Mouse (Mus musculus) neural tube, embryonic 13.5 days (tissue): ENCODE measurements around the gene AL732309.1. TPM values are rescaled to one million over a fixed set of nuclear protein-coding genes. Genes with fewer than 3 reads are reported as not detected.
"Not testable (repeated sequence)": the region's sequence is repeated elsewhere in the genome, so short reads cannot be mapped to it uniquely, and the experiment has no call there.

Source experiments
- ATAC-seq: fragments of 200-750 bp; cut with Nextera tagmentation; 2 replicates; pipeline ENCODE4 v1.8.0; 2017; ENCODE audit warnings: low read depth, mild to moderate bottlenecking, moderate TSS enrichment, moderate library complexity
- H3K27ac ChIP-seq: fragments of 300-500 bp; sonication (generic); replicated peaks from 2 replicates; pipeline ENCODE4 v1.5.1; 2015; ENCODE audit warnings: moderate library complexity, mild to moderate bottlenecking, inconsistent platforms
- H3K27me3 ChIP-seq: fragments of 300-500 bp; sonication (generic); 2 replicates; pipeline ENCODE4 v1.6.1; 2015; ENCODE audit warnings: mild to moderate bottlenecking, inconsistent platforms
- H3K36me3 ChIP-seq: fragments of 300-500 bp; sonication (generic); 2 replicates; pipeline ENCODE4 v1.6.1; 2015; ENCODE audit warnings: mild to moderate bottlenecking, inconsistent platforms
- H3K4me1 ChIP-seq: fragments of 300-500 bp; sonication (generic); replicated peaks from 2 replicates; pipeline ENCODE4 v1.6.1; 2015; ENCODE audit warnings: inconsistent platforms
- H3K4me2 ChIP-seq: fragments of 300-500 bp; sonication (generic); 2 replicates; pipeline ENCODE4 v1.6.1; 2015; ENCODE audit warnings: inconsistent platforms, mild to moderate bottlenecking, moderate library complexity
- H3K4me3 ChIP-seq: fragments of 300-500 bp; sonication (generic); 2 replicates; pipeline ENCODE4 v1.5.1; 2015; ENCODE audit warnings: mild to moderate bottlenecking, inconsistent platforms
- H3K9ac ChIP-seq: fragments of 300-500 bp; sonication (generic); 2 replicates; pipeline ENCODE4 v1.6.1; 2015; ENCODE audit warnings: moderate library complexity, mild to moderate bottlenecking, inconsistent platforms
- H3K9me3 ChIP-seq: fragments of 300-500 bp; sonication (generic); 2 replicates; pipeline ENCODE4 v1.6.1; 2016; ENCODE audit warnings: inconsistent platforms
- WGBS: fragments of 180-500 bp; shearing (Covaris S2); methylation state at CpG from one replicate; pipeline ENCODE4 v1.1.7; 2015; 5-methylcytosine and 5-hydroxymethylcytosine counted together
- polyA plus RNA-seq: library from polyadenylated mRNA; unstranded; fragments of >200 nt; fragmentation: Nextera tagmentation; extraction: Ambion mirVana; gene quantifications from 2 replicates; pipeline ENCODE4 v1.2.1, GENCODE M21; 2015

The AL732309.1 gene
- polyA plus RNA-seq, 1 experiment from 2014 or later: 5.3 TPM

DNA sequence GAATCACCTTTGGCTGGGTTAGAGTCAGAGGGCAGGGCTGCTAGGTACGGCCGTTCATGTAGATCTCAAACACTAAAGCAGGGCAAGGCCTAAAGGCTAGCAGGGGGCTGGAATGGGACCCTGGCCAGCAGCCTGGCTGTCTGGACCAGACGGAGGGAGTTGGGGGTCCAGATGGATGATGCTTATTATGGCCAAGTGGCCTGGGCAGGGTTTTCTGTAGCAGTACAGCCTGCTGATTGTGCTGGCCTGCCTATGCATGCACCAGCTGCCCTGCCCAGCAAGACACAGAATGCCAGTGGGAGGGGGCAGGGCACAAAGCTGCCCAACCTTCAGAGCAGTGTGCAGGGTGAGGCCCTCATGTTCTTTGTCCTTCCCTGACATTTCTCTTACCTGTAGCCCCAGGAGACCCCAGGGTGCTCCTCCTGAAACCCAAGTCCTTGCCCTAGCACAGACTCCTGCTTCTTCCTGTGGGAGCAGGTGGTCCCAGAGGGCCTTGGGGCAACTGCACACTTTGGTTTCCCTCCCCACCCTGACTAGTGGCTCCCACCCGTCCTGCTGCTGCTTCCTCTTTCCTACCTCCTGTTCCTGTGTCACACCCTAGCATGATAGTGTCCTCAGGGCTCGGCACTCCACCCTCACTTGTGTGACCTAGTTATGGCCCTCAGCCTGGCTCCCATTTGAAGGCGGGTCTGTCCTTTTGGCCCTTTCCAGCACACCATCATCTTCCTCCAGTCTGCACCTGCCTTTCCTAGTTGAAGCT, 19.4 kb upstream of the AL732309.1 start:
- WGBS: 58% methylated on average over 6 of the region's 6 CpGs
- H3K27ac ChIP-seq: peak overlapping the region; percentile 83

DNA sequence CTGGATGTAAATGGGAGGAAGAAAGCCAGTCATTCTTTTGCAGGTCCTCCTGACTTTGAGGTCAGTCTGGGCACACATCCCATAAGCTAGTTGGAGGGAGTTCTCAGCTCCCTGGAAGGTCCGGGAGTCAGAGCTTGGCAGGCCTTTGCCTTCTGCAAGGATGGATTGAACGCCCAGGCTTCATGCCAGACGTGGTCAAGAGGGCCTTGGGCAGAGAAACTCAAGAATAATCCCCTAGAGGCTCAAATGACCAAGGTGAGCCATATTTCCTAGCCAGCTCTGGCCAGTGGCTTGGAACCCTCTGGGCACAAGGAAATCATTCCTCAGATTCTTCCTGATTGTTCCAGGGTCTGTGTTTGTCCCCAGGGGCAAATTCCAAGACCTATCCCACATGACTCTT, 18.2 kb upstream of the AL732309.1 start:
- no peak for ATAC-seq
- no peaks in the 10 kb centered on the region for H3K9me3 ChIP-seq
- peak overlapping the region; percentile 81 for H3K4me3 ChIP-seq
- H3K27ac ChIP-seq: no peak overlapping the region
- H3K9ac ChIP-seq: peak overlapping the region; percentile 81
- 76% methylated on average over 3 of the region's 3 CpGs for WGBS
- peaks cover 59% of the 10 kb centered on the region for H3K4me1 ChIP-seq
- peak overlapping the region; percentile 94 for H3K4me2 ChIP-seq
- H3K27me3 ChIP-seq: peaks cover 13% of the 10 kb centered on the region
- H3K36me3 ChIP-seq: peaks cover 18% of the 10 kb centered on the region

More for the DNA sequence above, 19.4 kb upstream of the AL732309.1 start:
- peak overlapping the region; percentile 81 for H3K4me3 ChIP-seq
- no peak for ATAC-seq
- peaks cover 69% of the 10 kb centered on the region for H3K4me1 ChIP-seq
- H3K36me3 ChIP-seq: peaks cover 31% of the 10 kb centered on the region
- H3K9me3 ChIP-seq: no peaks in the 10 kb centered on the region
- H3K27me3 ChIP-seq: peaks cover 13% of the 10 kb centered on the region
- peak overlapping the region; percentile 94 for H3K4me2 ChIP-seq
- peak overlapping the region; percentile 69 for H3K9ac ChIP-seq

DNA sequence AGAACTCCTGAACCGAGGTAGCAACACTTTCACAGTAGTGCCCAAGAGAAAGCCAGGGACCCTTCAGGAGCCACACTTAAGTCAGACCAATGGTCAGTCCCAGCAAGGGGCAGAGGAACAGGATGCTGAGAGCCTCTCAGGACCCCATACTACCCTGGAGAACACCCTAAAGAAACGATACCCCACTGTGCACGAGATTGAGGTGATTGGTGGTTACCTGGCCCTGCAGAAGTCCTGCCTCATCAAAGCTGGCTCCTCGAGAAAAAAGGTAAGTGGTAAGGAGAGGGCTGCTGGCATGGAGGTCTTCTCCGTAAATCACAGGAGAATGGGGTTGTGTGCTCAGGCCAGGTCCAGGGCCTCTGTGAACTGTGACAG, 17.6 kb upstream of the AL732309.1 start:
- H3K27ac ChIP-seq: no peak overlapping the region
- ATAC-seq: no peak
- peaks cover 59% of the 10 kb centered on the region for H3K4me1 ChIP-seq
- 70% methylated on average over 5 of the region's 5 CpGs for WGBS
- H3K4me2 ChIP-seq: peak overlapping the region; percentile 94
- no peaks in the 10 kb centered on the region for H3K9me3 ChIP-seq
- peak overlapping the region; percentile 81 for H3K9ac ChIP-seq
- H3K27me3 ChIP-seq: peaks cover 13% of the 10 kb centered on the region
- peak overlapping the region; percentile 81 for H3K4me3 ChIP-seq
- H3K36me3 ChIP-seq: peaks cover 13% of the 10 kb centered on the region

DNA sequence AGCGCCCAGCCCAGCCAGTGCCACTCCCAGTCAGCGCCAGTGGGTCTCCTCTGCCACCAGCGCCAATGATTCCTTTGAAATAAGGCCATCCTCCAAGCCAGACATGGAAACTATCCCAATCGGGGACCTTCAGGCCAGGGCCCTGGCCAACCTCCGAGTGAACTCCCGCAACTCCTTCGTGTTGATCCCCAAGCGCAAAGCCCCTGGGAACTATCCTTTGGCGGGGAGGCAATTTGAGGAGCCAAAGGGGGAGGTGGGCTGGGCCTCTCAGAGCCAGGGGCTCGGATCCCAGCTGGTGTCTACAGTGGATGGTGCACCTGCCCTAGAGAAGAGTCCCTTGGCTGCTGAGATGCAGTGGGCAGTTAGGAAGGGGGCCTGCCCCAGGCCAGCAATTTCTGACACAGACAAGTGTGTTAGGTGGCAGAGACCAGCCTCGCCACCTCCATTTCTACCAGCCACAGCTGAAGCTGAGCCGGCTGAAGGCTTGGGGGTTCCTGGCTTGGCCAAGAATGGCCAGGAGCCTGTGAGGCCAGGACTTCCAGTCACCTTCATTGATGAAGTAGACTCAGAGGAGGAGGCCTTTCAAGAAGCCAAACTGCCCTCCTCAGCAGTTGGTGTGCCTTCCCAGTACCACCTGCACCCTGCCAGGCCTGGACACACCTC, 17.1 kb upstream of the AL732309.1 start:
- peaks cover 13% of the 10 kb centered on the region for H3K27me3 ChIP-seq
- no peak for ATAC-seq
- H3K36me3 ChIP-seq: peaks cover 7% of the 10 kb centered on the region; the same call in 1 of the 2 replicates
- H3K4me1 ChIP-seq: peaks cover 59% of the 10 kb centered on the region
- WGBS: 15% methylated on average over 12 of the region's 12 CpGs
- no peaks in the 10 kb centered on the region for H3K9me3 ChIP-seq
- H3K4me2 ChIP-seq: peak overlapping the region; percentile 94
- H3K4me3 ChIP-seq: peak overlapping the region; percentile 81
- H3K27ac ChIP-seq: peak overlapping the region; percentile 87; the same call in 1 of the 2 replicates
- H3K9ac ChIP-seq: peak overlapping the region; percentile 81

DNA sequence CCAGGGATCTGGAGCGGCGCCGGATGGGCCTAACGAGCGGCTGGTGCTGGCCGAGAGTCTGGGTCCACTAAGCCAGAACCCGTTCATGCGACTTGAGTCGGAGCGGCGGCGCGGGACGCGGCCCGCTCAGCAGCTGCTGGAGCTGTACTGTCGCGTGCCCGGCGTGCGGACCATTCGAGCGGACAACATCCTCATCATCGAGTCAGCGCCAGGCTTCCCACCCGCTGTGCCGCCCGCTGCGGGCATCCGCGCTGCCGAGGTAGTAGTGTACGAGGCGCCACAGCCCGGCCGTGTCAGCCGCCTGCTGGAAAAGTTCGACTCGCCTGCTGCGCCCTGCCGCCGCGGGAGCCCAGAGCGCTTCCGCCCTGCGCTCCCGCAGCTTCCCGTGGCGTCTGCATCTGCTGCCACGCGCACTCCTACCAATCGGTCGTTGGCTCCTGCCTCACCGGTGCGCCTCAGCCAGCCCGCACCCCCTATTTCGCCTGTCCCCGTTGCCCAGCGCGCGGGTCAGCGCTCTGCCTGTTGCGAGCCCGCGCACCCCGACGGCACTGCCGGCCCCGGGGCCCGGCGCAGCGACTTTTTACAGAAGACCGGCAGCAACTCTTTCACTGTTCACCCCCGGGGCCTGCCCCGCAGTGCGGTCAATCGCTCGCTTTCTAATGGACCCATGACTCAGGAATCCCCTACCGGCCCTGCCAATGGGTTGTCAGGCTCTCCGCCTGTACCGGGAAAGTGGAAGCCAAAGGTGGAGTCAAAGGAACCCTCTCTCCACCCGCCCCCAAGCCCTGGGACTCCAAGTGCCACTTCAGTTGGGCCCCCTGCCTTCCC, 16.3 kb upstream of the AL732309.1 start:
- Histone ChIP-seq H3K4me2 (peak overlapping the region; percentile 94), H3K9ac (peak overlapping the region; percentile 81), H3K27ac (peak overlapping the region; percentile 87), H3K9me3 (no peaks in the 10 kb centered on the region), H3K4me3 (peak overlapping the region; percentile 81), H3K36me3 (no peaks in the 10 kb centered on the region), H3K4me1 (peaks cover 54% of the 10 kb centered on the region), H3K27me3 (peaks cover 13% of the 10 kb centered on the region)
- ATAC-seq: peak; percentile 28
- WGBS: under 1% methylated on average over 82 of the region's 82 CpGs

DNA sequence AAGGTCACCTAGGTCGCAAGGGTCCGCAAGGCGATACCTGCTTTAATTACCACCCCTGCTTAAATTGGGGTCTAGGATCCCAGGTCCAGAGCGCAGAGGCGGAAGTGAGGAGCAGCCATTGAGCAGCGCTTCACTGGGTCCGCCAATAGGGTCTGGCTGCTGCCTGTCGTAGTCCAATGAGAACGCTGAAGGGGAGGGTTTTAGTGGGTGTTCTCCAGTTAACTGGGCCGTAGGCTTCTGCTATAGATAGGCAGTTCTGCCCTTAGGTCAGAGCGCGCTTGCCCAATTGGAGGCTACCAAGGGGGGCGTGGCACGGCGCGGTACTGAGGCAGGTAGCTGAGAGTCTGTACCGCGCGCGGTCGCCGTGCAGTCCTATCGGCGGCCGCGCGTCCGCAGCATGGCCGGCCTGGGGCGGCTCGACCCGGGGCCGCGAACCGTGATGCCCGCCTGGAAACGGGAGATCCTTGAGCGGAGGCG, 15.7 kb upstream of the AL732309.1 start, which contains the start of gene Tprn:
TSS of gene Tprn (plus strand) at position 328 of the 477 bp plus-strand sequence.
- Histone ChIP-seq H3K27me3 (peaks cover 13% of the 10 kb centered on the region), H3K9ac (peak within 1 kb of the TSS; percentile 81), H3K4me3 (peak within 1 kb of the TSS; percentile 81), H3K36me3 (no peaks in the 10 kb centered on the region), H3K4me2 (peak within 1 kb of the TSS; percentile 94), H3K27ac (peak within 1 kb of the TSS; percentile 87), H3K9me3 (no peaks in the 10 kb centered on the region), H3K4me1 (peaks cover 48% of the 10 kb centered on the region)
- ATAC-seq: peak; percentile 98
- 1% methylated on average over 39 of the region's 39 CpGs for WGBS

DNA sequence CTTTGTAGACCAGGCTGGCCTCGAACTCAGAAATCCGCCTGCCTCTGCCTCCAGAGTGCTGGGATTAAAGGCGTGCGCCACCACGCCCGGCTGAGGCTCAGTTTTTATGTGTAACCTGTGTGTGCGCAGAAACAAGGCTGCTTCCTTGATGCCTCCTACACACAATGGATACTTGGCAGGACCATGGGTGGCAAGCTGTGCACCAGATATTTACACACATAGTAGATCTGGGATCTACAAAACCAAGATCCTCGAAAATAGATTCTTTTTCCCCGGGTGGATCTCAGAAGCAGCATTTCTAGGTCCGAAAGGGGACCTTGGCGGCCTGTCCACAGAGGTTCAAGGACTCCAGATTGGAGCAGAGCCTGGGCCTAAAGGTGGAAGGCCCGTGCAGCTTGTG, 15.2 kb upstream of the AL732309.1 start:
- H3K4me2 ChIP-seq: peak overlapping the region; percentile 94
- no peaks in the 10 kb centered on the region for H3K9me3 ChIP-seq
- 57% methylated on average over 12 of the region's 12 CpGs for WGBS
- H3K4me1 ChIP-seq: peaks cover 47% of the 10 kb centered on the region
- H3K36me3 ChIP-seq: no peaks in the 10 kb centered on the region
- H3K9ac ChIP-seq: peak overlapping the region; percentile 62
- H3K27me3 ChIP-seq: peaks cover 13% of the 10 kb centered on the region
- ATAC-seq: peak; percentile 2; the same call in 1 of the 2 replicates
- peak overlapping the region; percentile 81 for H3K4me3 ChIP-seq
- peak overlapping the region; percentile 68 for H3K27ac ChIP-seq

DNA sequence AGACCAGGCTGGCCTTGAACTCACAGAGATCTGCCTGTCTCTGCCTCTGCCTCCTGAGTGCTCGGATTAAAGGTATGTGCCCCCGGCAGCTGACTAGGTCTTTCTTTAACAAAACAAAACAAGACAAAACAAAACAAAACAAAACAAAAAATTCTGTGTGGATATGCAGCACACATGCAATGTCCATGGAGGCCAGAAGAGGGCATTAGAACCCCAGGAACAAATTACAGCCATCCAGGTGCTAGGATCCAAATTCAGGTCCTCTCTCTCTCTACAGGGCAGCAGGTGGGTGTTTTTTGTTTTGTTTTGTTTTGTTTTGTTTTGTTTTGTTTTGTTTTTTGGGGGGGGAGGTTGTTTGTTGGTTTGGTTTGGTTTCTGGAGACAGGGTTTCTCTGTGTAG, 12.2 kb upstream of the AL732309.1 start:
- Histone ChIP-seq H3K4me2 (no peak overlapping the region), H3K36me3 (no peaks in the 10 kb centered on the region), H3K9ac (no peak overlapping the region), H3K4me1 (peaks cover 38% of the 10 kb centered on the region), H3K27ac (no peak overlapping the region), H3K9me3 (no peaks in the 10 kb centered on the region), H3K27me3 (peaks cover 5% of the 10 kb centered on the region), H3K4me3 (no peak overlapping the region)
- WGBS: 54% methylated on average over 2 of the region's 2 CpGs
- no peak for ATAC-seq

DNA sequence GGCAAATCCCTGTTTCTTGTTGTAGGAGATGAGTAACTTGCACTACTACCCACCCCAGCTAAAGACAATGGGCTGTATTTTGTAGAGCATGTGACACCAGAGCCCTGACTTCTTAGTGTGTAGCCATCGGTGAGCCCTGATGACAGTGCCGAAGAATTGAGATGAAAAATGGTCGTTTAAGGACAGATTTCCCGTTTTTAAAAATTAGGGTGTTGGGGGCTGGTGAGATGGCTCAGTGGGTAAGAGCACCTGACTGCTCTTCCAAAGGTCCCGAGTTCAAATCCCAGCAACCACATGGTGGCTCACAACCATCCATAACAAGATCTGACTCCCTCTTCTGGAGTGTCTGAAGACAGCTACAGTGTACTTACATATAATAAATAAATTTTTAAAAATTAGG, 10.6 kb upstream of the AL732309.1 start:
- not testable (repeated sequence) for H3K27ac ChIP-seq, H3K9ac ChIP-seq, H3K4me3 ChIP-seq, H3K27me3 ChIP-seq, ATAC-seq, H3K9me3 ChIP-seq, H3K4me2 ChIP-seq
- 91% methylated on average over 5 of the region's 5 CpGs for WGBS
- peaks cover 12% of the 10 kb centered on the region; the same call in 1 of the 2 replicates for H3K36me3 ChIP-seq
- peaks cover 29% of the 10 kb centered on the region for H3K4me1 ChIP-seq

DNA sequence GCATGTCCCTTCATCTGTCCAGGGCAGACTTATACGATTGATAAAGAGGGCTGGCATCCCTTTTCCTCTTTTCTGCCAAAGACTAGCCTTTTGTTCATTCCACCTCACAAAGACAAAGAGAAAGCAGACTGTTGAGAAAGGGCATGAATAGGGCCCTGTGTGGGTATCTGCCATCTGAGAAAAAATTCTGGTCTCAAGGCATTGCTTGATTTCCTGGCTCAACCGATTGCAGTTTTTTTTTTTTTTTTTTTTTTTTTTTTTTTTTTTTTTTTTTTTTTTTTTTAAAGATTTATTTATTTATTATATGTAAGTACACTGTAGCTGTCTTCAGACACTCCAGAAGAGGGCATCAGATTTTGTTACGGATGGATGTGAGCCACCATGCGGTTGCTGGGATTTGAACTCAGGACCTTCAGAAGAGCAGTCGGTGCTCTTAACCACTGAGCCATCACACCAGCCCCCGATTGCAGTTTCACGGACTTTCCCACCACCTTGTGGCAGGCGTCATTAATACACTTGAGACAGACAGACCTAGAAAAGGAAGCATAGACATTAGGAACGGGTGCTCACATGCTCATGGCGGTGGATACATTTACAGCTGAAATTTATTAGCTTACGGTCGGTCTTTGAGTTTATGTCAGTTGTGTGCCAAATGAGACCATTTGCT, 9.9 kb upstream of the AL732309.1 start:
- peak overlapping the region; percentile 100 for H3K4me2 ChIP-seq
- H3K27ac ChIP-seq, ATAC-seq, H3K27me3 ChIP-seq, H3K9me3 ChIP-seq: not testable (repeated sequence)
- H3K9ac ChIP-seq: peak overlapping the region; percentile 88
- 59% methylated on average over 12 of the region's 12 CpGs for WGBS
- H3K4me3 ChIP-seq: peak overlapping the region; percentile 79
- H3K4me1 ChIP-seq: peaks cover 25% of the 10 kb centered on the region
- H3K36me3 ChIP-seq: peaks cover 18% of the 10 kb centered on the region

DNA sequence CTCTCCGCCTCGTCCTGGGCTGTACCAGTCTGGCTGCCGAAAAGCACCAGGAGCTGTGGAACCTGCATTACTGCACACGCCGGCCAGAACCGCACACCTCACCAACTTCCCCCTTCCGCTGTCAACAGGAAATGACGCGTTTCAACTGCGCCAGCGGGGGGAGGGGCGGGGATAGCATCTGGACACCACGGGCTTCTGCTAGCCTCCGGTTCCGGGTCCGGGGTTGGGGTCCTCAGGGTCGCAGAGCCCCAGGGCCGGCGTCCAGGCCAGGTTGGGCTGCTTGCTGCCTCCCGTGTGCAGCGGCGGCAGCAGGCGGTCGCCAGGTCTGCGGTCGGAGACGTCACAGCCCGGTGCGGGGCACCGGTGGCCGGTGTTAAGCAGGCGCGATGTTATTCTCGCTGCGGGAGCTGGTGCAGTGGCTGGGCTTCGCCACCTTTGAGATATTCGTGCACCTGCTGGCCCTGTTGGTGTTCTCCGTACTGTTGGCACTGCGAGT, 8.7 kb upstream of the AL732309.1 start, which contains the start of gene Tmem203:
TSS of gene Tmem203 (plus strand) at position 156 of the 496 bp plus-strand sequence.
- ATAC-seq: peak; percentile 87
- under 1% methylated on average over 39 of the region's 39 CpGs for WGBS
- Histone ChIP-seq H3K27ac (peak within 1 kb of the TSS; percentile 81), H3K4me1 (peaks cover 25% of the 10 kb centered on the region), H3K9me3 (no peaks in the 10 kb centered on the region), H3K27me3 (no peaks in the 10 kb centered on the region), H3K36me3 (peaks cover 31% of the 10 kb centered on the region), H3K4me2 (peak within 1 kb of the TSS; percentile 100), H3K9ac (peak within 1 kb of the TSS; percentile 88), H3K4me3 (peak within 1 kb of the TSS; percentile 79)
